Mouse (Mus musculus): ENCODE results near the gene Pdk1.

GRCm38 (mm10) chr2:71824146-71824545 lies 48.9 kb upstream of the Pdk1 start:
- TF ChIP-seq EP300 (IDR thresholded peaks at IDR 0.05; ENCODE audit: insufficient read depth, low read depth, low read length) (no peak), POLR2A (IDR thresholded peaks at IDR 0.05; ENCODE audit: insufficient read depth, low read depth, low read length) (no peak)

Measured in heart, adult 2 months (tissue).